Mouse (Mus musculus): ENCODE measurements around the gene Hmgb1. TPM values are rescaled to one million over a fixed set of nuclear protein-coding genes. Genes with fewer than 3 reads are reported as not detected.

The Hmgb1 gene
- polyA plus RNA-seq (2015; fragmentation: Nextera tagmentation; extraction: Ambion mirVana) = 653 and 712 TPM in 2 replicates

DNA sequence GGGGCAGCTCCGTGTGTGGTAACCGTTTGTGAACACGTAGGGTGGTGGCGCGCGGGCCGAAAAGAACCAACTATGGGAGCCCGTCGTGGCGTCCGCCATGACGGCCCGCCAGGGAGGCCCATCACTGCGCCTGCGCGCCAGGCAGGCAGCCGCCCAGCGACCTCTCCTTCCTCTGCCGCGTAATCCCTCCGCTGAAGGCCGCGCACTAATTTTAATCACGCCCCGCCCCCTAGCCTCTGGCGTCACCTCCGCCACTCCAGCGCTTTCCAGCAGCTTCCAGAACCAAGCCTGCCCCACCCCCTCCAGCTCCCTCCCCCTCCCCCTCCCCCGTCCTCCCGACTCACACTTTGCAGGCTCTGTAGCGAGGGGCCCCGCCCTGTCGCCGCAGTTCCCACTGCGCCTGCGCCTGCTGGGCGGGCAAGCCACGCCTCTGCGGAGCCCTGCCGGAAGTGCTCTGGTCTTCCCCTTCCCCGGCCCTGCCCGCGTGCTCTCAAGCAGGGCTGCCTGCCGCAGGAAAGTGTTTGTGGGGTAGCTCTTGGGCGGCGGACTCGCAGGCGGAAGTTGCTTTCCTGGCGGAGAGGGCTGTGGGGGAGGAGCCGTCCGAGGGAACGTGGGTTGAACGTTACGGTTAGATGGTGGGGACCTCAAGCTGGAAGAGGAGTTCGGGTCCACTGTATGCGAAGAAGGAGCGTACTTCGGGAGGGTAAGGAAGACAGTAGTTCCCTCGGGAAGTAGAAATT is at the start of gene Hmgb1, which contains the start of gene Uspl1:
Hmgb1 (minus strand) TSS at position 386 of the 740 bp plus-strand sequence.
Uspl1 (plus strand) TSS at position 247 of the 740 bp plus-strand sequence.
- TF ChIP-seq EP300 (optimal IDR thresholded peaks at IDR 0.05) (peak; percentile 76), CTCF (IDR thresholded peaks at IDR 0.05; ENCODE audit: low read depth) (0 out of 2 replicates have a peak, but pooled peaks have one; percentile 1)
- H3K9ac ChIP-seq (ENCODE audit: low read length) = peak within 1 kb of the TSS; percentile 88
- no peaks in the 10 kb centered on the region for H3K9me3 ChIP-seq (ENCODE audit: control insufficient read depth, low read length)
- peak within 1 kb of the TSS; percentile 72 for H3K4me3 ChIP-seq (ENCODE audit: low read depth, low read length)
- H3K27ac ChIP-seq (replicated peaks) = peak within 1 kb of the TSS; percentile 97
- no peaks in the 10 kb centered on the region for H3K27me3 ChIP-seq (ENCODE audit: control insufficient read depth, insufficient read depth, low read length)
- no peaks in the 10 kb centered on the region for H3K4me1 ChIP-seq (replicated peaks; ENCODE audit: control insufficient read depth, insufficient read depth)
- DNase-seq (ENCODE audit: low spot score) = peak; percentile 100
- under 1% methylated on average over 58 of the region's 59 CpGs for WGBS
- ATAC-seq (ENCODE audit: low FRiP score, low TSS enrichment) = peak; percentile 98
- H3K36me3 ChIP-seq (ENCODE audit: control insufficient read depth, insufficient read depth, low read length) = no peaks in the 10 kb centered on the region
- H3K4me2 ChIP-seq (replicated peaks; ENCODE audit: low read depth) = peak within 1 kb of the TSS; percentile 71

DNA sequence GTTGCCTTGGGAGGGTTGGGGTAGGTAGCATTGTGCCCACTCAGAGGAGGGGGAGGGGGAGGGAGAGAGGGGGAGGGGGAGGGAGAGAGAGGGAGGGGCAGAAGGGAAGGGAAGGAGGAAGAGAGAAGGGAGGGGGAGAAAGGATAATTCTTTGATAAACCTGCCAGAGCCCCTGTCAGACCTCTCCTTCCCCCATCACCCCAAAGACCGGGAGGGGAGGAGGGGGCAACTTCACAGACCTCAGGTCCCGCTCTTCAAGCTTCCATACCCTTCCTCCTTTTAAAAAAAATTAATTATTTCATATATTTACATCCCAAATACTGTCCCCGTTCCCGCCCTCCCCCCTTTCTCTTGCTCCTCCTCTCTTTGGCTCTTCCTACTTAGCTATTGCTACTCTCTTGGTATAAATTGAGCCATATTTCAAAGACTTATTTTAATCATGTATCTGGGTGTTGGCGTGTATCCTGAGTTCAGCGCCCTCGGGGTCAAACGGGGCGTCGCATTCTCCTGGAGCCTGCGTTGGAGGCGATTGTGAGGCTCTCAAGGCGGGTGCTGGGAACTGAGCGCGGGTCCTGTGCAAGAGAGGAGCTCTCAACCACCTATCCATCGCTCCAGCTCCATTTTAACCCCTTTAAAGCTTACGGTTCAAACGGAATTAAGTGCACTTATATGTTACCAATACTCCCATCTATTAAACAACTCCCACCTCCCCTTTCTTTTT is 45.5 kb upstream of the Hmgb1 start:
- H3K9ac ChIP-seq (ENCODE audit: low read length) = peak overlapping the region; percentile 66
- H3K27ac ChIP-seq (replicated peaks) = peak overlapping the region; percentile 91
- no peaks in the 10 kb centered on the region for H3K9me3 ChIP-seq (ENCODE audit: control insufficient read depth, low read length)
- no peaks in the 10 kb centered on the region for H3K27me3 ChIP-seq (ENCODE audit: control insufficient read depth, insufficient read depth, low read length)
- peak overlapping the region; percentile 56 for H3K4me2 ChIP-seq (replicated peaks; ENCODE audit: low read depth)
- no peak for ATAC-seq (ENCODE audit: low FRiP score, low TSS enrichment)
- peak overlapping the region; percentile 47 for H3K4me3 ChIP-seq (ENCODE audit: low read depth, low read length)
- TF ChIP-seq CTCF (IDR thresholded peaks at IDR 0.05; ENCODE audit: low read depth) (no peak), EP300 (optimal IDR thresholded peaks at IDR 0.05) (no peak)
- DNase-seq (ENCODE audit: low spot score) = no peak
- H3K4me1 ChIP-seq (replicated peaks; ENCODE audit: control insufficient read depth, insufficient read depth) = no peaks in the 10 kb centered on the region
- WGBS = 72% methylated on average over 18 of the region's 18 CpGs
- H3K36me3 ChIP-seq (ENCODE audit: control insufficient read depth, insufficient read depth, low read length) = no peaks in the 10 kb centered on the region

- TF ChIP-seq EP300 (optimal IDR thresholded peaks at IDR 0.05) (peak; percentile 48), CTCF (IDR thresholded peaks at IDR 0.05; ENCODE audit: low read depth) (no peak; the same call in 1 of the 2 replicates)
- peak; percentile 99 for DNase-seq (ENCODE audit: low spot score)
- peak overlapping the region; percentile 47 for H3K4me3 ChIP-seq (ENCODE audit: low read depth, low read length)
- H3K4me1 ChIP-seq (replicated peaks; ENCODE audit: control insufficient read depth, insufficient read depth) = no peaks in the 10 kb centered on the region
- peak overlapping the region; percentile 56 for H3K4me2 ChIP-seq (replicated peaks; ENCODE audit: low read depth)
- peak overlapping the region; percentile 66 for H3K9ac ChIP-seq (ENCODE audit: low read length)
- H3K27me3 ChIP-seq (ENCODE audit: control insufficient read depth, insufficient read depth, low read length) = no peaks in the 10 kb centered on the region
- no peaks in the 10 kb centered on the region for H3K36me3 ChIP-seq (ENCODE audit: control insufficient read depth, insufficient read depth, low read length)
- peak; percentile 100 for ATAC-seq (ENCODE audit: low FRiP score, low TSS enrichment)
- peak overlapping the region; percentile 91 for H3K27ac ChIP-seq (replicated peaks)
- H3K9me3 ChIP-seq (ENCODE audit: control insufficient read depth, low read length) = no peaks in the 10 kb centered on the region
- WGBS = 2% methylated on average over 55 of the region's 55 CpGs
Measured at GRCm38 (mm10) chr5:149228700-149229618, 44.7 kb upstream of the Hmgb1 start.

DNA sequence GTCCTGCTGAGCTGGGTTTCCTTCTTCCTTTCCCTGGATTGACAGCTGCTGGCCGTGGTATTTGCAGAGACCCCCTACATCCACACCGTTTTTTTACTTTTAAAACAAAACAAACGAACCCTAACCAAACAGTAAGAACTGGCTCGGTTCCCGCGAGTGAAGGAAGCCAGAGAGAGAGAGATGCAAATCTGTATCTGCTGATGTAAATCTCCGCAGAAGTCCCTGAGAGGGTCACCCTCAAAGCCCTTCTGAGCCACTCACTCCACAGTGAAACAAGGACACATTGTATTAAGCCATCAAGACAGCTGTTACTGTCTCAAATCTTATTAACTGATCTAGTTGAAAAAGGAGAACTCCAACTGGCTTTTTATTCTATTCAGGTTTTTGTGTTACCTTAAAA is 40.4 kb upstream of the Hmgb1 start:
- no peak overlapping the region for H3K4me3 ChIP-seq (ENCODE audit: low read depth, low read length)
- no peak overlapping the region for H3K27ac ChIP-seq (replicated peaks)
- H3K9ac ChIP-seq (ENCODE audit: low read length) = no peak overlapping the region
- no peak for DNase-seq (ENCODE audit: low spot score)
- no peak for ATAC-seq (ENCODE audit: low FRiP score, low TSS enrichment)
- TF ChIP-seq CTCF (IDR thresholded peaks at IDR 0.05; ENCODE audit: low read depth) (no peak), EP300 (optimal IDR thresholded peaks at IDR 0.05) (no peak)
- H3K4me2 ChIP-seq (replicated peaks; ENCODE audit: low read depth) = no peak overlapping the region
- H3K27me3 ChIP-seq (ENCODE audit: control insufficient read depth, insufficient read depth, low read length) = no peaks in the 10 kb centered on the region
- 14% methylated on average over 7 of the region's 7 CpGs for whole genome bisulfite sequencing
- H3K9me3 ChIP-seq (ENCODE audit: control insufficient read depth, low read length) = no peaks in the 10 kb centered on the region
- no peaks in the 10 kb centered on the region for H3K36me3 ChIP-seq (ENCODE audit: control insufficient read depth, insufficient read depth, low read length)
- no peaks in the 10 kb centered on the region for H3K4me1 ChIP-seq (replicated peaks; ENCODE audit: control insufficient read depth, insufficient read depth)

GRCm38 (mm10) chr5:149221355-149221754 is 37.1 kb upstream of the Hmgb1 start:
- TF ChIP-seq EP300 (optimal IDR thresholded peaks at IDR 0.05) = no peak
- no peak for TF ChIP-seq CTCF (IDR thresholded peaks at IDR 0.05; ENCODE audit: low read depth)
- no peak for ATAC-seq (ENCODE audit: low FRiP score, low TSS enrichment)
- Histone ChIP-seq H3K4me1 (replicated peaks; ENCODE audit: control insufficient read depth, insufficient read depth) (no peaks in the 10 kb centered on the region), H3K4me2 (replicated peaks; ENCODE audit: low read depth) (no peak overlapping the region), H3K27ac (replicated peaks) (no peak overlapping the region), H3K27me3 (ENCODE audit: control insufficient read depth, insufficient read depth, low read length) (no peaks in the 10 kb centered on the region), H3K4me3 (ENCODE audit: low read depth, low read length) (no peak overlapping the region), H3K9ac (ENCODE audit: low read length) (no peak overlapping the region), H3K9me3 (ENCODE audit: control insufficient read depth, low read length) (no peaks in the 10 kb centered on the region), H3K36me3 (ENCODE audit: control insufficient read depth, insufficient read depth, low read length) (no peaks in the 10 kb centered on the region; the same call in 1 of the 2 replicates)
- no peak for DNase-seq (ENCODE audit: low spot score)
- WGBS = 86% methylated on average over 4 of the region's 4 CpGs
